Mouse (Mus musculus) neural tube, embryonic 14.5 days (tissue): ENCODE measurements around the gene 1700013G24Rik. TPM values are rescaled to one million over a fixed set of nuclear protein-coding genes. Genes with fewer than 3 reads are reported as not detected.

Experiments used
- ATAC-seq: fragments of 200-750 bp; cut with Nextera tagmentation; 2 replicates; pipeline ENCODE4 v1.8.0; 2017; ENCODE audit warnings: low read depth, mild to moderate bottlenecking, moderate TSS enrichment, moderate library complexity
- H3K27ac ChIP-seq: fragments of 300-500 bp; sonication (generic); 2 replicates; pipeline ENCODE4 v1.5.1; 2014; ENCODE audit warnings: low read depth, mild to moderate bottlenecking, control low read depth, low read length, moderate library complexity, mixed read lengths
- H3K27me3 ChIP-seq: fragments of 300-500 bp; sonication (generic); 2 replicates; pipeline ENCODE4 v1.6.1; 2014; ENCODE audit warnings: low read length; ENCODE audit not compliant: control insufficient read depth, insufficient read depth
- H3K36me3 ChIP-seq: fragments of 300-500 bp; sonication (generic); 2 replicates; pipeline ENCODE4 v1.6.1; 2014; ENCODE audit warnings: low read length, mixed read lengths; ENCODE audit not compliant: control insufficient read depth, insufficient read depth
- H3K4me1 ChIP-seq: fragments of 300-500 bp; sonication (generic); 2 replicates; pipeline ENCODE4 v1.6.1; 2014; ENCODE audit warnings: low read length; ENCODE audit not compliant: control insufficient read depth, insufficient read depth
- H3K4me2 ChIP-seq: fragments of 300-500 bp; sonication (generic); 2 replicates; pipeline ENCODE4 v1.6.1; 2014; ENCODE audit warnings: mild to moderate bottlenecking, low read depth, low read length, control low read depth
- H3K4me3 ChIP-seq: fragments of 300-500 bp; sonication (generic); 2 replicates; pipeline ENCODE4 v1.5.1; 2014; ENCODE audit warnings: low read depth, low read length, control low read depth, mixed read lengths
- H3K9ac ChIP-seq: fragments of 300-500 bp; sonication (generic); replicated peaks from 2 replicates; pipeline ENCODE4 v1.6.1; 2014; ENCODE audit warnings: low read depth, mild to moderate bottlenecking, control low read depth, low read length, mixed read lengths
- H3K9me3 ChIP-seq: fragments of 300-500 bp; sonication (generic); 2 replicates; pipeline ENCODE4 v1.6.1; 2016; ENCODE audit warnings: low read length; ENCODE audit not compliant: control insufficient read depth
- WGBS: fragments of 180-500 bp; shearing (Covaris S2); extraction: QIAGEN DNeasy Blood & Tissue Kit; methylation state at CpG from one replicate; pipeline ENCODE4 v1.1.7; 2014; 5-methylcytosine and 5-hydroxymethylcytosine counted together
- polyA plus RNA-seq: library from polyadenylated mRNA; unstranded; fragments of >200 nt; fragmentation: Nextera tagmentation; extraction: Ambion mirVana; gene quantifications from 2 replicates; pipeline ENCODE4 v1.2.1, GENCODE M21; 2014

The 1700013G24Rik gene
- polyA plus RNA-seq, 1 experiment from 2014 or later: not detected

- no peak overlapping the region for H3K4me3 ChIP-seq
- H3K9me3 ChIP-seq: no peaks in the 10 kb centered on the region
- no peak overlapping the region for H3K4me2 ChIP-seq
- H3K36me3 ChIP-seq: no peaks in the 10 kb centered on the region
- ATAC-seq: no peak
- no peak overlapping the region for H3K9ac ChIP-seq
- 36% methylated on average over 20 of the region's 20 CpGs for WGBS
- H3K27ac ChIP-seq: no peak overlapping the region
- H3K4me1 ChIP-seq: peaks cover 33% of the 10 kb centered on the region
- no peaks in the 10 kb centered on the region for H3K27me3 ChIP-seq
Measured at GRCm38 (mm10) chr4:137486081-137487014, 33.3 kb downstream of the 1700013G24Rik start.

- Histone ChIP-seq H3K36me3 (no peaks in the 10 kb centered on the region), H3K9ac (no peak overlapping the region), H3K4me1 (peaks cover 33% of the 10 kb centered on the region), H3K4me3 (no peak overlapping the region), H3K27ac (peak overlapping the region; percentile 39; the same call in 1 of the 2 replicates), H3K4me2 (no peak overlapping the region), H3K9me3 (no peaks in the 10 kb centered on the region), H3K27me3 (no peaks in the 10 kb centered on the region)
- 41% methylated on average over 10 of the region's 10 CpGs for WGBS
- no peak for ATAC-seq
Measured at GRCm38 (mm10) chr4:137487286-137488000, 34.4 kb downstream of the 1700013G24Rik start.

DNA sequence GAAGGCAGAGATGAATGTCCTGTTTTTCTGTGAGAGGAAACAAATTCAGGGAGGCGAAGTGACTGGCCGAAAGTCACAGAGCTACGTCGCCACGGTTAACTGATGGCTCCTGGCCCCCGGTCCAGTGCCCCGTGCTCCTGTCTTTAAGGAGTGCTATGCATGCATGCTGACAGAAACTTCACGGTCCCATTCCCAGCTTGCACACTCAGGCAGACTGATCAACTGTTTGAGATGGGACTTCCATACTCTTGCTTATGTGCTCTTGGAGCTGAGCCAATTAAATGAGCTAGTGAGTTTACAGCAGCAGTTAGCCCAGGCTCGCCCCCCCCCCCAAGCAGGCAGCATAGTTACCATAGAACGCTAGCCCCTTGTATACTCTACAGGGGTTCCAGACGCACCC is 35.0 kb downstream of the 1700013G24Rik start:
- Histone ChIP-seq H3K27me3 (no peaks in the 10 kb centered on the region), H3K4me3 (no peak overlapping the region), H3K4me1 (peaks cover 33% of the 10 kb centered on the region), H3K36me3 (no peaks in the 10 kb centered on the region), H3K27ac (no peak overlapping the region), H3K9me3 (no peaks in the 10 kb centered on the region), H3K9ac (no peak overlapping the region), H3K4me2 (no peak overlapping the region)
- no peak for ATAC-seq
- WGBS: 33% methylated on average over 11 of the region's 11 CpGs

GRCm38 (mm10) chr4:137488571-137489303 is 35.7 kb downstream of the 1700013G24Rik start:
- Histone ChIP-seq H3K36me3 (no peaks in the 10 kb centered on the region), H3K9ac (no peak overlapping the region), H3K4me2 (no peak overlapping the region), H3K9me3 (no peaks in the 10 kb centered on the region), H3K4me1 (peaks cover 33% of the 10 kb centered on the region), H3K4me3 (no peak overlapping the region), H3K27me3 (no peaks in the 10 kb centered on the region), H3K27ac (no peak overlapping the region)
- 12% methylated on average over 12 of the region's 12 CpGs for WGBS
- peak; percentile 41; the same call in 1 of the 2 replicates for ATAC-seq

DNA sequence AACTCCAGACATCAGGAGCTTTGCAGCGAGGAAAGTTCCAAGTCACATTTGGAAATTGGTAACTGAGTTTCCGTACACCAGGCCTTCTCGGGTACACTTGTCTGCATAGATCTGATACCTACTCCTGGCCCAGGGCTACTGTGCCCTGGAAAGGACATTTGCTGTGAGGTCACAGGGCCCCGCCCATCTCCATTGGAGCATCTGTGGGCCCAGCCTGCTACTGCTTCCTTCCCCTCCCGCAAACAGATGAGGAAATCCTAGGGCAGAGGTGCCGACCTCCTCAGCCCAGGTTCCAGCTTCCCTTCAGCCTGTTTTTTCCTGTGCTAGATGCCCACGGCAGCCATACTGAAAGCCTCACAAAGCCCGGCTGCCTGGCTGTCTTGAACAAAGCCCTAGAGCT is 36.9 kb downstream of the 1700013G24Rik start:
- Histone ChIP-seq H3K9ac (no peak overlapping the region), H3K27ac (no peak overlapping the region), H3K4me3 (no peak overlapping the region), H3K4me2 (no peak overlapping the region), H3K36me3 (no peaks in the 10 kb centered on the region), H3K4me1 (peaks cover 30% of the 10 kb centered on the region), H3K27me3 (no peaks in the 10 kb centered on the region), H3K9me3 (no peaks in the 10 kb centered on the region)
- no peak for ATAC-seq
- WGBS: 65% methylated on average over 7 of the region's 8 CpGs

DNA sequence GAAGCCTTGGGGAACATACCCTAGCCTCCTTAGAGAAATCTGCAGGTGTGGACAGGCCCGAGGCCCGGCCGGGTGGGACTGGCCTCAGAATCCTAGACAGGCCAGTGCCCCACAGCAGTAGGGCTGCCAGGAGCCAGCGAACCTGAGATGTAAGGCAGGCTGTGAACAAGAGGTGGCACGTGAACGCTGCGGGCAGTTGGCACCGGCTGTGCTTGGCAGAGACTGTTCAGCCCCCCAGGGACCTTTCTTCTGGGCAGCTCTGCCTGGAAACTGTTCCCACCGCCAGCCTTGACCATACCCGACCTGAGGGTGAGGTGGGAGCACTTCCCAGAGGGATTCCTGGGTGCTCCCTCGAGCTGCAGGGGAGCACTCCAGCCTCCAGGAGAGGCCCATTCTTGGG is 39.5 kb downstream of the 1700013G24Rik start:
- Histone ChIP-seq H3K27me3 (no peaks in the 10 kb centered on the region), H3K27ac (no peak overlapping the region), H3K36me3 (no peaks in the 10 kb centered on the region), H3K9me3 (no peaks in the 10 kb centered on the region), H3K9ac (no peak overlapping the region), H3K4me2 (no peak overlapping the region), H3K4me3 (no peak overlapping the region), H3K4me1 (peaks cover 8% of the 10 kb centered on the region)
- WGBS: 70% methylated on average over 11 of the region's 11 CpGs
- ATAC-seq: no peak

GRCm38 (mm10) chr4:137493187-137493586 is 40.1 kb downstream of the 1700013G24Rik start:
- H3K4me2 ChIP-seq: no peak overlapping the region
- H3K9me3 ChIP-seq: no peaks in the 10 kb centered on the region
- WGBS: 95% methylated on average over 4 of the region's 4 CpGs
- no peak for ATAC-seq
- no peak overlapping the region for H3K4me3 ChIP-seq
- H3K36me3 ChIP-seq: no peaks in the 10 kb centered on the region
- no peaks in the 10 kb centered on the region for H3K27me3 ChIP-seq
- H3K9ac ChIP-seq: no peak overlapping the region
- 0 out of 2 replicates have a peak, but pooled peaks cover 7% of the 10 kb centered on the region for H3K4me1 ChIP-seq
- no peak overlapping the region for H3K27ac ChIP-seq

DNA sequence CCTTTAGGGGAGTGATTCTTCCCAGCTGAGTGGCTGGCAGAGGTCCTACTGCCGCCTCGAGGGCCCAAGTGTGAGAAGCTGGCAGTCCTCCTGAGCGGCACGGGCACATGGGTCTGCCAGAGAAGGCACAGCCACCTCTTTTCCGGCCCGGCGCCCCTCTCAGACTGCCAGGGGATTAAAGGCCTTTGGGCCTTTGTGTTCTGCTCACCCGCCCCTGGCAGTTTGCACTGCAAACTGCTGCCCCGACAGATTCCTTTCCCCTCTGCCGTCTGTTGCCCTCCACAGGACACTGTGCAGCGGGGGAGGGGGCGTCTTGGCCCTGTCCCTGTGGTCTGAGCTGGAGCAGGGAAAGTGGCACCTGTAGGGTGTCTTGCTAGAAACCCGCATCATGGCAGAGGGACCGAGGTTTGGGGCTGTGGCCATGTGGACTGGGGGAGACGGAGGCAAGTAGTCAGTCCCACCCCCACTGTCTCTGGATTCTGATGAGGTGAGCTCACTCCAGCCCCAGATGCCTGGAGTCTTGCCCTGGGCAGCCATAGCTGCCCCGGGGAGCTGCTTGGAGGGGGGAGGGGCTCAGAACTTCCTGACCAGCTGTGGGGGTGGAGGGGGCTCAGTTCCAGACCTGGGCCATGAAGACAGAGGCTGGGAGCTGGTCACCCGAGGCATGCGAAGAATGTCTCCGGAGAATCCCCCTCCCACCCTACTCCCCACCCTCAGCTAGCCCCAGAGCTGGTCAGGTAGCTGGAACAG is 41.8 kb downstream of the 1700013G24Rik start:
- WGBS: 9% methylated on average over 17 of the region's 19 CpGs
- Histone ChIP-seq H3K27me3 (no peaks in the 10 kb centered on the region), H3K27ac (0 out of 2 replicates have a peak overlapping the region, but pooled peaks have one; percentile 6), H3K9ac (no peak overlapping the region), H3K9me3 (no peaks in the 10 kb centered on the region), H3K4me2 (no peak overlapping the region), H3K4me1 (no peaks in the 10 kb centered on the region), H3K36me3 (no peaks in the 10 kb centered on the region), H3K4me3 (no peak overlapping the region)
- peak; percentile 46; the same call in 1 of the 2 replicates for ATAC-seq
